Mouse (Mus musculus) midbrain, postnatal 0 days (tissue): ENCODE results near the gene Ptpn20. TPM values are rescaled to one million over a fixed set of nuclear protein-coding genes. Genes with fewer than 3 reads are reported as not detected.
A peak's percentile ranks its signal among the peaks of the same experiment; 100 is the strongest.

Experiments used
- ATAC-seq: fragments of 200-750 bp; cut with Nextera tagmentation; 2 replicates; pipeline ENCODE4 v1.8.0; 2017; ENCODE audit warnings: moderate number of reproducible peaks, mild to moderate bottlenecking, moderate TSS enrichment, moderate library complexity; ENCODE audit not compliant: low FRiP score
- DNase-seq: peaks from one replicate; pipeline ENCODE4 v3.0.0-alpha.2; 2015; ENCODE audit warnings: low spot score
- H3K27ac ChIP-seq: fragments of 300-500 bp; sonication (generic); 2 replicates; pipeline ENCODE4 v1.5.1; 2014; ENCODE audit warnings: low read depth, mild to moderate bottlenecking, low read length, mixed read lengths
- H3K27me3 ChIP-seq: fragments of 300-500 bp; sonication (generic); 2 replicates; pipeline ENCODE4 v1.6.1; 2014; ENCODE audit warnings: low read length, control low read depth, mixed read lengths; ENCODE audit not compliant: insufficient read depth
- H3K36me3 ChIP-seq: fragments of 300-500 bp; sonication (generic); 2 replicates; pipeline ENCODE4 v1.6.1; 2014; ENCODE audit warnings: low read length, control low read depth, mixed read lengths; ENCODE audit not compliant: insufficient read depth
- H3K4me1 ChIP-seq: fragments of 300-500 bp; sonication (generic); 2 replicates; pipeline ENCODE4 v1.6.1; 2014; ENCODE audit warnings: mild to moderate bottlenecking, control low read depth, antibody characterized with exemption, low read length, mixed read lengths; ENCODE audit not compliant: insufficient read depth
- H3K4me2 ChIP-seq: fragments of 300-500 bp; sonication (generic); 2 replicates; pipeline ENCODE4 v1.6.1; 2014; ENCODE audit warnings: low read depth, mild to moderate bottlenecking, low read length, mixed read lengths; ENCODE audit not compliant: poor library complexity, severe bottlenecking
- H3K4me3 ChIP-seq: fragments of 300-500 bp; sonication (generic); 2 replicates; pipeline ENCODE4 v1.5.1; 2014; ENCODE audit warnings: low read depth, mild to moderate bottlenecking, low read length, moderate library complexity
- H3K9ac ChIP-seq: fragments of 300-500 bp; sonication (generic); replicated peaks from 2 replicates; pipeline ENCODE4 v1.6.1; 2014; ENCODE audit warnings: mild to moderate bottlenecking, low read length, moderate library complexity, mixed read lengths; ENCODE audit not compliant: poor library complexity, severe bottlenecking
- H3K9me3 ChIP-seq: fragments of 300-500 bp; sonication (generic); 2 replicates; pipeline ENCODE4 v1.6.1; 2016; ENCODE audit warnings: low read length, control low read depth
- CTCF ChIP-seq: IDR thresholded peaks from 2 replicates; pipeline ENCODE4 v1.5.1; 2016; ENCODE audit warnings: antibody characterized with exemption, mild to moderate bottlenecking
- WGBS: fragments of 180-500 bp; shearing (Covaris S2); extraction: QIAGEN DNeasy Blood & Tissue Kit; methylation state at CpG from one replicate; pipeline ENCODE4 v1.1.7; 2014; 5-methylcytosine and 5-hydroxymethylcytosine counted together
- polyA plus RNA-seq: library from polyadenylated mRNA; unstranded; fragments of >200 nt; fragmentation: Nextera tagmentation; extraction: Ambion mirVana; gene quantifications from 2 replicates; pipeline ENCODE4 v1.2.1, GENCODE M21; 2015
- total RNA-seq: library from RNA; depleted of rRNA; stranded (reverse); fragments of >200 nt; gene quantifications from 2 replicates; pipeline ENCODE4 v1.2.3, GENCODE M21; 2014

Ptpn20 gene
- total and polyA plus RNA-seq, 2 experiments from 2014 or later: 0.17 to 1.2 TPM

- H3K36me3 ChIP-seq: no peaks in the 10 kb centered on the region
- no peak for ATAC-seq
- WGBS: 88% methylated on average over 4 of the region's 4 CpGs
- no peak overlapping the region for H3K4me2 ChIP-seq
- DNase-seq: no peak
- no peak overlapping the region for H3K27ac ChIP-seq
- no peak for TF ChIP-seq CTCF
- H3K27me3 ChIP-seq: no peaks in the 10 kb centered on the region
- H3K4me3 ChIP-seq: no peak overlapping the region
- no peaks in the 10 kb centered on the region for H3K9me3 ChIP-seq
- H3K9ac ChIP-seq: no peak overlapping the region
- H3K4me1 ChIP-seq: no peaks in the 10 kb centered on the region
Measured at GRCm38 (mm10) chr14:33634354-33634753, 45.3 kb downstream of the Ptpn20 start.

- Histone ChIP-seq H3K4me1 (no peaks in the 10 kb centered on the region), H3K36me3 (no peaks in the 10 kb centered on the region), H3K4me3 (no peak overlapping the region), H3K27me3 (no peaks in the 10 kb centered on the region), H3K9ac (no peak overlapping the region), H3K4me2 (no peak overlapping the region), H3K27ac (no peak overlapping the region), H3K9me3 (no peaks in the 10 kb centered on the region)
- 98% methylated on average over 1 of the region's 1 CpGs for WGBS
- TF ChIP-seq CTCF: no peak
- DNase-seq (no peak), ATAC-seq (no peak)
Measured at GRCm38 (mm10) chr14:33634774-33635173, 45.8 kb downstream of the Ptpn20 start.

GRCm38 (mm10) chr14:33639357-33639756, 50.4 kb downstream of the Ptpn20 start:
- WGBS: 71% methylated on average over 5 of the region's 5 CpGs
- H3K4me3 ChIP-seq: no peak overlapping the region
- peak; percentile 13 for DNase-seq

GRCm38 (mm10) chr14:33650721-33651120, 61.7 kb downstream of the Ptpn20 start:
- TF ChIP-seq CTCF: no peak
- no peak overlapping the region for H3K4me3 ChIP-seq
- WGBS: 90% methylated on average over 9 of the region's 9 CpGs
- no peak overlapping the region for H3K27ac ChIP-seq
- no peak overlapping the region for H3K4me2 ChIP-seq
- no peaks in the 10 kb centered on the region for H3K27me3 ChIP-seq
- no peaks in the 10 kb centered on the region for H3K4me1 ChIP-seq
- H3K9me3 ChIP-seq: no peaks in the 10 kb centered on the region
- H3K9ac ChIP-seq: no peak overlapping the region
- ATAC-seq (no peak), DNase-seq (no peak)
- H3K36me3 ChIP-seq: no peaks in the 10 kb centered on the region

More at GRCm38 (mm10) chr14:33639357-33639756, 50.4 kb downstream of the Ptpn20 start:
- H3K36me3 ChIP-seq: no peaks in the 10 kb centered on the region
- no peaks in the 10 kb centered on the region for H3K27me3 ChIP-seq
- peak; percentile 64 for TF ChIP-seq CTCF
- no peak overlapping the region for H3K9ac ChIP-seq
- H3K4me2 ChIP-seq: no peak overlapping the region
- no peak for ATAC-seq
- H3K27ac ChIP-seq: no peak overlapping the region
- no peaks in the 10 kb centered on the region for H3K9me3 ChIP-seq
- no peaks in the 10 kb centered on the region for H3K4me1 ChIP-seq

GRCm38 (mm10) chr14:33657471-33657901, 68.5 kb downstream of the Ptpn20 start:
- no peaks in the 10 kb centered on the region for H3K9me3 ChIP-seq
- H3K4me1 ChIP-seq: no peaks in the 10 kb centered on the region
- H3K27ac ChIP-seq: no peak overlapping the region
- H3K4me2 ChIP-seq: no peak overlapping the region
- DNase-seq: no peak
- no peak overlapping the region for H3K9ac ChIP-seq
- 93% methylated on average over 7 of the region's 7 CpGs for WGBS
- no peak for ATAC-seq
- no peak for TF ChIP-seq CTCF
- no peak overlapping the region for H3K4me3 ChIP-seq
- no peaks in the 10 kb centered on the region for H3K27me3 ChIP-seq
- H3K36me3 ChIP-seq: no peaks in the 10 kb centered on the region

- H3K9me3 ChIP-seq: no peaks in the 10 kb centered on the region
- no peak overlapping the region for H3K27ac ChIP-seq
- no peak overlapping the region for H3K4me3 ChIP-seq
- TF ChIP-seq CTCF: no peak
- H3K36me3 ChIP-seq: no peaks in the 10 kb centered on the region
- 34% methylated on average over 2 of the region's 2 CpGs for WGBS
- no peaks in the 10 kb centered on the region for H3K4me1 ChIP-seq
- no peak overlapping the region for H3K4me2 ChIP-seq
- ATAC-seq: no peak
- H3K9ac ChIP-seq: no peak overlapping the region
- H3K27me3 ChIP-seq: no peaks in the 10 kb centered on the region
- no peak for DNase-seq
Measured at GRCm38 (mm10) chr14:33658331-33658730, 69.3 kb downstream of the Ptpn20 start.
